Mouse (Mus musculus) thymus, adult 18-20 months (tissue): ENCODE data around the gene Cfap298.

ENCODE experiments used
- DNase-seq, 2 experiments: peaks; one replicate each; pipeline ENCODE4 v3.0.0; 2022; ENCODE audit warnings: mixed read lengths in 2 of 2

Gene Cfap298

GRCm38 (mm10) chr16:90910855-90911533 is 23.9 kb downstream of the Cfap298 start:
- no peak for DNase-seq

GRCm38 (mm10) chr16:90907250-90907649 is 27.7 kb downstream of the Cfap298 start:
- DNase-seq: no peak

GRCm38 (mm10) chr16:90903300-90903699 is 31.6 kb downstream of the Cfap298 start:
- no peak for DNase-seq

GRCm38 (mm10) chr16:90901364-90901763 is 33.5 kb downstream of the Cfap298 start:
- DNase-seq: no peak

GRCm38 (mm10) chr16:90899498-90899897 is 35.4 kb downstream of the Cfap298 start:
- DNase-seq: no peak

- DNase-seq: no peak
These were observed 37.3 kb downstream of the Cfap298 start for GRCm38 (mm10) chr16:90897651-90898050.

GRCm38 (mm10) chr16:90893792-90894191 is 41.1 kb downstream of the Cfap298 start:
- no peak for DNase-seq

GRCm38 (mm10) chr16:90893019-90893418 is 41.9 kb downstream of the Cfap298 start:
- DNase-seq: no peak

- no peak for DNase-seq
These were observed 42.8 kb downstream of the Cfap298 start for GRCm38 (mm10) chr16:90892081-90892480.

GRCm38 (mm10) chr16:90891601-90892000 is 43.3 kb downstream of the Cfap298 start:
- no peak for DNase-seq

GRCm38 (mm10) chr16:90890683-90891082 is 44.2 kb downstream of the Cfap298 start:
- no peak for DNase-seq

GRCm38 (mm10) chr16:90885781-90886565 is 48.9 kb downstream of the Cfap298 start:
- no peak for DNase-seq

- no peak for DNase-seq
These were observed 49.6 kb downstream of the Cfap298 start for GRCm38 (mm10) chr16:90885351-90885750.

- no peak for DNase-seq
These were observed 52.4 kb downstream of the Cfap298 start for GRCm38 (mm10) chr16:90882501-90882977.

GRCm38 (mm10) chr16:90878135-90878860 is 56.6 kb downstream of the Cfap298 start:
- no peak for DNase-seq
